ENCODE assay signal across 23 mouse cellular contexts in genomic region chr7:43778176-43778970, GRCm38 (mm10). TPM values are rescaled to one million over a fixed set of nuclear protein-coding genes. Genes with fewer than 3 reads are reported as not detected.
"Had no signal": no experiment of that assay in that cellular context is flagged by ENCODE, and none has a peak within 500 bp of the region (broad histone marks: within the 10 kb centered on the region; RNA-seq: fewer than 3 reads in every experiment).

No protein-coding gene starts in this region.

- H3K36me3 ChIP-seq: hindbrain, embryonic 15.5 days; kidney, embryonic 15.5 days; limb, embryonic 12.5 days; liver, embryonic 13.5 days; midbrain, embryonic 15.5 days; neural tube, embryonic 13.5 days had no signal

- DNase-seq: kidney, adult 18-20 months; kidney, postnatal 14 days; liver; liver, embryonic 13.5 days; liver, postnatal 0 days; lung, postnatal 36 days; right cerebral cortex, postnatal 25 days had no signal

- H3K4me3 ChIP-seq: hindbrain, embryonic 15.5 days; kidney, embryonic 15.5 days; limb, embryonic 12.5 days; liver, embryonic 13.5 days; midbrain, embryonic 15.5 days; neural tube, embryonic 13.5 days had no signal

- ATAC-seq: liver, postnatal 0 days; midbrain, embryonic 15.5 days had no signal

- H3K9me3 ChIP-seq: hindbrain, embryonic 15.5 days; kidney, embryonic 15.5 days; limb, embryonic 12.5 days; liver, embryonic 13.5 days; midbrain, embryonic 15.5 days; neural tube, embryonic 13.5 days had no signal

RNA-seq across cellular contexts. Expression of gene Klk10, which starts 2.5 kb away (rescaled TPM):
- total RNA-seq: left cerebral cortex, adult 18-20 months; megakaryocyte progenitor cell, adult 5-6 weeks; monocyte, adult 5-6 weeks had no signal
- polyA plus RNA-seq: liver, embryonic 13.5 days; liver, postnatal 0 days; neural tube, embryonic 13.5 days; testis, adult 2 months had no signal

RNA-seq across cellular contexts. Expression of gene Klk11, which starts 4.0 kb away (rescaled TPM):
- total RNA-seq: layer of hippocampus, adult 8-10 months; layer of hippocampus, postnatal 14 days; left cerebral cortex, adult 18-20 months; left cerebral cortex, postnatal 14 days; megakaryocyte progenitor cell, adult 5-6 weeks; monocyte, adult 5-6 weeks had no signal
- polyA plus RNA-seq: large intestine, adult 2 months; limb, embryonic 12.5 days; liver, embryonic 13.5 days; liver, postnatal 0 days; neural tube, embryonic 13.5 days; testis, adult 2 months had no signal

RNA-seq across cellular contexts. Expression of gene Klk12, which starts 9.7 kb away (rescaled TPM):
- total RNA-seq: layer of hippocampus, adult 8-10 months; layer of hippocampus, postnatal 14 days; left cerebral cortex, adult 18-20 months; left cerebral cortex, postnatal 14 days; megakaryocyte progenitor cell, adult 5-6 weeks; monocyte, adult 5-6 weeks had no signal
- polyA plus RNA-seq: hindbrain, embryonic 15.5 days; kidney, embryonic 15.5 days; large intestine, adult 2 months; limb, embryonic 12.5 days; liver, embryonic 13.5 days; liver, postnatal 0 days; lung, embryonic 16.5 days; midbrain, embryonic 11.5 days; midbrain, embryonic 15.5 days; neural tube, embryonic 13.5 days; testis, adult 2 months had no signal

RNA-seq across cellular contexts. Expression of gene Klk9, which starts 13.3 kb away (rescaled TPM):
- total RNA-seq: left cerebral cortex, adult 18-20 months; left cerebral cortex, postnatal 14 days; megakaryocyte progenitor cell, adult 5-6 weeks; monocyte, adult 5-6 weeks had no signal
- polyA plus RNA-seq: large intestine, adult 2 months; liver, embryonic 13.5 days; liver, postnatal 0 days; midbrain, embryonic 11.5 days; neural tube, embryonic 13.5 days; stomach, embryonic 14.5 days; testis, adult 2 months had no signal
